ENCODE assay signal across 10 mouse cellular contexts in the genomic region with DNA sequence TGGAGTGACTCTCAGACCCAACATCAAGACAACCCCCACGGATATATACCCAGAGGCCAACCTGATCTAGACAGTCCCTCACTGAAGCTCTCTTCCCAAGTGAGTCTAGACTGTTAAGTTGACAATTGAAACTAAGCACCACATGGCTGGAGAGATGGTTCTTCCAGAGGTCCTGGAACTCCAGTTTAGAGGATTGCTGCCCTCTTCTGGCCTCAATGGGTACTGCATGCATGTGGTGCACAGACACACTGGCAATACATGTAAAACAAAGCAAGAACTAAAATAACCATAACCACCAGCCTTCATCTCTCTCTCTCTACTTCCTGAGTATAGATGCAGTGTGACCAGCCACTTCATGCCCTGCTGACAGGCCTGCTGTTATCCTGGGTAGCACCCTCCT. TPM values are rescaled to one million over a fixed set of nuclear protein-coding genes. Genes with fewer than 3 reads are reported as not detected.
DNase-seq lines count a peak whose midpoint lies in the region; ATAC-seq and TF ChIP-seq lines count a peak whose summit lies in the region.
"Had no signal": no experiment of that assay in that cellular context is flagged by ENCODE, and none has a peak within 500 bp of the region (broad histone marks: within the 10 kb centered on the region; RNA-seq: fewer than 3 reads in every experiment).

No protein-coding gene starts in this region.

- no peak overlapping the region for H3K27ac ChIP-seq in liver, adult 2 months (replicated peaks; ENCODE audit: insufficient read depth, low read depth, low read length)
- H3K27ac ChIP-seq in liver, embryonic 12.5 days = no peak overlapping the region
- H3K27ac ChIP-seq: heart, embryonic 13.5 days; neural tube, embryonic 13.5 days had no signal

- H3K9me3 ChIP-seq in liver, embryonic 12.5 days (replicated peaks) = no peaks in the 10 kb centered on the region
- H3K9me3 ChIP-seq in G1E (replicated peaks) = no peaks in the 10 kb centered on the region
- H3K9me3 ChIP-seq: neural tube, embryonic 13.5 days had no signal

- no peak overlapping the region for H3K4me2 ChIP-seq in liver, embryonic 12.5 days
- H3K4me2 ChIP-seq: heart, embryonic 13.5 days; neural tube, embryonic 13.5 days had no signal

- peaks cover 3% of the 10 kb centered on the region; the same call in 1 of the 2 replicates for H3K27me3 ChIP-seq in liver, adult 2 months (ENCODE audit: control insufficient read depth, insufficient read depth, low read length)
- peaks cover 14% of the 10 kb centered on the region for H3K27me3 ChIP-seq in liver, embryonic 12.5 days (replicated peaks)
- H3K27me3 ChIP-seq in G1E (ENCODE audit: insufficient read depth, low read length) = peaks cover 13% of the 10 kb centered on the region
- H3K27me3 ChIP-seq: neural tube, embryonic 13.5 days had no signal

- H3K36me3 ChIP-seq in liver, adult 2 months (ENCODE audit: control insufficient read depth, insufficient read depth, low read length) = no peaks in the 10 kb centered on the region
- no peaks in the 10 kb centered on the region for H3K36me3 ChIP-seq in liver, embryonic 12.5 days
- no peaks in the 10 kb centered on the region for H3K36me3 ChIP-seq in G1E (replicated peaks)
- H3K36me3 ChIP-seq: heart, embryonic 13.5 days; neural tube, embryonic 13.5 days had no signal

- H3K79me2 ChIP-seq in liver, adult 2 months (ENCODE audit: control insufficient read depth, insufficient read depth, low read length) = no peaks in the 10 kb centered on the region

- no peak for TF ChIP-seq POLR2A in liver, adult 2 months (IDR thresholded peaks at IDR 0.05; ENCODE audit: extremely low read depth, insufficient read depth, low read length)
- no peak for TF ChIP-seq POLR2A in brain, embryonic 14.5 days (IDR thresholded peaks at IDR 0.05; ENCODE audit: borderline replicate concordance, extremely low read depth, insufficient read depth, insufficient read length, poor library complexity, severe bottlenecking)

- no peak overlapping the region for H3K9ac ChIP-seq in liver, adult 2 months (ENCODE audit: low read depth, low read length)
- H3K9ac ChIP-seq in liver, embryonic 12.5 days = no peak overlapping the region
- H3K9ac ChIP-seq: heart, embryonic 13.5 days; neural tube, embryonic 13.5 days had no signal

- 83% methylated on average over 1 of the region's 1 CpGs for WGBS in liver, adult 2 months
- WGBS in liver, embryonic 12.5 days (ENCODE audit: insufficient replicate concordance) = 82% methylated on average over 1 of the region's 1 CpGs

- DNase-seq in liver, adult 2 months (ENCODE audit: extremely low read depth, low read depth, low spot score) = no peak
- no peak for DNase-seq in G1E (ENCODE audit: low spot score)
- no peak for DNase-seq in brain, embryonic 14.5 days (ENCODE audit: low read depth)
- peak; percentile 46 for DNase-seq in retina, embryonic 14.5 days (ENCODE audit: low spot score)
- no peak for DNase-seq in right cerebral cortex, adult 18-20 months
- no peak for DNase-seq in urinary bladder, postnatal 36 days (ENCODE audit: low spot score in 2 of 2)

- TF ChIP-seq CTCF in liver, adult 2 months (IDR thresholded peaks at IDR 0.05; ENCODE audit: low read depth, low read length) = peak; percentile 50; the same call in 1 of the 2 replicates
- peak; percentile 59; the same call in 1 of the 2 replicates for TF ChIP-seq CTCF in G1E (IDR thresholded peaks at IDR 0.05; ENCODE audit: low read depth, low read length)
- TF ChIP-seq CTCF in brain, embryonic 14.5 days (IDR thresholded peaks at IDR 0.05; ENCODE audit: borderline replicate concordance, extremely low read depth, insufficient read depth, insufficient read length) = peak; percentile 55; the same call in 1 of the 2 replicates

- no peaks in the 10 kb centered on the region for H3K4me1 ChIP-seq in liver, adult 2 months (ENCODE audit: control insufficient read depth, insufficient read depth, low read length)
- H3K4me1 ChIP-seq in liver, embryonic 12.5 days = no peaks in the 10 kb centered on the region
- H3K4me1 ChIP-seq in G1E (ENCODE audit: insufficient read depth, low read depth, low read length) = peaks cover 4% of the 10 kb centered on the region; the same call in 1 of the 2 replicates
- H3K4me1 ChIP-seq: heart, embryonic 13.5 days had no signal

- no peak overlapping the region for H3K4me3 ChIP-seq in liver, adult 2 months (ENCODE audit: insufficient read depth, low read depth, low read length)
- H3K4me3 ChIP-seq in liver, embryonic 12.5 days = no peak overlapping the region
- H3K4me3 ChIP-seq in G1E (ENCODE audit: low read depth, low read length) = no peak overlapping the region
- H3K4me3 ChIP-seq: heart, embryonic 13.5 days; neural tube, embryonic 13.5 days had no signal

- ATAC-seq in liver, embryonic 12.5 days = no peak
- no peak for ATAC-seq in G1E (ENCODE audit: extremely low read depth, insufficient number of reproducible peaks, low FRiP score, poor library complexity, severe bottlenecking)
- no peak for ATAC-seq in erythroid progenitor cell, adult 5-6 weeks (replicated peaks; ENCODE audit: low FRiP score, poor library complexity, severe bottlenecking)

RNA-seq across cellular contexts. Expression of a gene that starts 20.2 kb away (rescaled TPM):
- not detected in 2 replicates for total RNA-seq in liver, adult 2 months (2014; rRNA removed)
- not detected in 2 replicates for polyA plus RNA-seq in liver, adult 2 months (2012; rRNA removed)
- polyA plus RNA-seq in liver, embryonic 12.5 days (2016; fragmentation: Nextera tagmentation; extraction: Ambion mirVana) = not detected in 2 replicates
- not detected in 2 replicates for total RNA-seq in G1E (2014; fragmentation: Nextera tagmentation)
- total RNA-seq in G1E (2017) = not detected in 2 replicates
- not detected in 2 replicates for polyA plus RNA-seq in G1E (2012)
- 61.0 and 82.4 TPM in 2 replicates for polyA plus RNA-seq in brain, embryonic 14.5 days (2012; rRNA removed)
- total RNA-seq in erythroid progenitor cell, adult 5-6 weeks (2015; ENCODE audit: low replicate concordance) = not detected in 2 replicates
- not detected in 2 replicates for total RNA-seq in erythroid progenitor cell, adult 5-6 weeks (2017; ENCODE audit: low replicate concordance)

Comparison
In these comparisons a context has a peak if more than half of its experiments do, and no peak if none do; other contexts are left out.
1. RNA of a gene that starts 20.2 kb away (polyA plus RNA-seq): 61.0 to 82.4 TPM in brain, embryonic 14.5 days; not detected in liver, embryonic 12.5 days, not detected in liver, adult 2 months and not detected in G1E; every median in the first group is over 10 times any median in the second.
2. Peak in every context shown above with its lines, with median percentiles within 50 percentile points of each other: CTCF ChIP-seq.